Mouse (Mus musculus): ENCODE results near the gene Prmt1.

DNA sequence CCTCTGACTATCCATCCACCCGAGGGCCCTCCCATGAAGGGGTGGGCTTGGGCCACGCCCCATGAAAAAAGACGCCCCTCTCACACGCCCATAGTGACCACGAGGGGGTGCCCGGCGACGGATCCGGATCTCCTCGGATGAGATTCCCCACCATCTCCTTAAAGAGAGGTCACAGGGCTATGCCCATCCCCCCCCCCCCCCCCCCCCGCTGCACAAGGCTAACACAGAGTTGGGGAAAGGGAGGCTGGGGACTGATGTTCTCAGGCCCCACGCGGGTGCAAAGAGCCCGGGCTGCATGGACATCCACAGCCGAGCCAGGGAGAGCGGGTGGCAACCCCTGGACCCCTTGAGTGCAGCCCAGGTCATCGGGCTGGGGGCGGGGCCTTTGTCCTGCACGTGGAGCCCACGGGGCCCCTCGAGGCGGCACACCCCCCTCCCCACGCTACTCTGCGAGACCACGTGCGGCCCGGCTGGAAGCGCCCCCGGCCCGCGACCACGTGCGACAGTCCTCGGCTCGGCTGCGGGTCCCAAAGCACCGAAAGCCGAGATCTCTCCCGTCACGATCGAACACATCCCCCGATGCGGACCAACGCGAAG, 675 bp downstream of the Prmt1 start:
- TF ChIP-seq MYOD1 (IDR thresholded peaks at IDR 0.05; ENCODE audit: control insufficient read depth, insufficient read length, low read depth), result no peak
- TF ChIP-seq CTCF (IDR thresholded peaks at IDR 0.05; ENCODE audit: control insufficient read depth, insufficient read depth, insufficient read length), result peak; percentile 38
- TF ChIP-seq MYOG (IDR thresholded peaks at IDR 0.05; ENCODE audit: control insufficient read depth, extremely low read depth, insufficient read length), result no peak
- TF ChIP-seq FOSL1 (IDR thresholded peaks at IDR 0.05; ENCODE audit: insufficient read depth, low read length, poor library complexity, severe bottlenecking), result no peak
- peak; percentile 40 for TF ChIP-seq MAX (IDR thresholded peaks at IDR 0.05)

All from C2C12 (cell line).